Mouse (Mus musculus): ENCODE results near the gene Bmpr1b.

DNA sequence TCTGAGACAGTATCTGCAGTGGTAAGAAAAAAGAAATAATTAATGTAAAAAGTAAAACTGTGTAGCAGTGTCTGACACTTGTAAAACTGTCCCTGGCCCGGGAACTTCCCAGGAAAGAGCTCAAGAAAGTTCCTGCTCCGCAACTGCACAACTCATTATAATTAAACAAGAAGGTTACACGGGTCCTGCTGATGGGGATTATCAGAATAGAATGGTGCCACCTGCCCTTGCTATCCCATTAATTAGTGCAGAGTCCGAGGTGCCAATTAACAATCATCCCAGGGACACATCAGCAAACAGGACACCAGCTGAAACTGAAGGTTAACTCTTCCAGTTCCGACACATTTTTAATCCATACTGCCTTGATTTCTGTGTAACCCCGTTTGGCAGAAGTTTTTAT is 216.3 kb downstream of the Bmpr1b start:
- no peak for TF ChIP-seq POLR2A (IDR thresholded peaks at IDR 0.05; ENCODE audit: borderline replicate concordance, extremely low read depth, low read depth, low read length)
- TF ChIP-seq CTCF (IDR thresholded peaks at IDR 0.05; ENCODE audit: insufficient read depth, low read length) = no peak

All from lung, adult 2 months (tissue).